23 mouse cellular contexts compared by ENCODE assay signal in the genomic region with DNA sequence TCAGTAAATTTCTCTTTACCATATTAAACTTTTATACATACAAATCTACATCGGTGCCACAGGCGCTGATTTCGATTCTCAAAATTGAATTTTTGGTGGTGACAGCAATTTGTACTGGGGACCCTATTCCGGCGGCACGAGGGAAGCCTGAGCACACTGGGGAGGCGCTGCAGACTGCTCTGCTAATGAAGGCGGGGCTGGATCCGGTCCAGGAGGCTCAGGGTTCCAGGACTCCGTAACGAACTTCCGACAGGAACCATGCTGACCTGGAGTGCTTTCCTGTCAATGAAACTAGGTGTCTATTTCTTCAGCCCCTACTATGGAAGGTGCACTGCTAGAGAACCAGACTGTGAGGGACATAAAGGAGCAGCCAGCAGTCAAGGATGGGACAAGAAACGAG. TPM values are rescaled to one million over a fixed set of nuclear protein-coding genes. Genes with fewer than 3 reads are reported as not detected.
DNase-seq lines count a peak whose midpoint lies in the region; ATAC-seq and TF ChIP-seq lines count a peak whose summit lies in the region.
"Had no signal": no experiment of that assay in that cellular context is flagged by ENCODE, and none has a peak within 500 bp of the region (broad histone marks: within the 10 kb centered on the region; RNA-seq: fewer than 3 reads in every experiment).

No protein-coding gene starts in this region.

- no peak overlapping the region for H3K27ac ChIP-seq in heart, embryonic 11.5 days (ENCODE audit: low read depth, low read length)
- peak overlapping the region; percentile 43; the same call in 1 of the 2 replicates for H3K27ac ChIP-seq in layer of hippocampus, adult 2 months
- H3K27ac ChIP-seq: embryonic facial prominence, embryonic 15.5 days; gastrocnemius, adult 2 months; liver, embryonic 15.5 days; macrophage; stomach, embryonic 15.5 days had no signal

- H3K9ac ChIP-seq in heart, embryonic 11.5 days (ENCODE audit: low read depth, low read length): no peak overlapping the region
- H3K9ac ChIP-seq: embryonic facial prominence, embryonic 15.5 days; liver, embryonic 15.5 days; stomach, embryonic 15.5 days had no signal

- no peaks in the 10 kb centered on the region for H3K36me3 ChIP-seq in heart, embryonic 11.5 days (ENCODE audit: control insufficient read depth, insufficient read depth, low read length)

- no peaks in the 10 kb centered on the region; the same call in 1 of the 2 replicates for H3K27me3 ChIP-seq in heart, embryonic 11.5 days (ENCODE audit: control insufficient read depth, insufficient read depth, low read length)
- H3K27me3 ChIP-seq: embryonic facial prominence, embryonic 15.5 days; liver, embryonic 15.5 days; stomach, embryonic 15.5 days had no signal

- 0 out of 2 replicates have a peak, but pooled peaks have one; percentile 16 for TF ChIP-seq CTCF in layer of hippocampus, adult 2 months (conservative IDR thresholded peaks at IDR 0.05)

- H3K9me3 ChIP-seq in heart, embryonic 11.5 days (replicated peaks; ENCODE audit: control insufficient read depth, low read length): no peaks in the 10 kb centered on the region
- H3K9me3 ChIP-seq: embryonic facial prominence, embryonic 15.5 days; limb, embryonic 10.5 days; liver, embryonic 15.5 days; stomach, embryonic 15.5 days had no signal

- WGBS in heart, embryonic 11.5 days (ENCODE audit: insufficient replicate concordance): 85% methylated on average over 13 of the region's 13 CpGs

- peak; percentile 48 for DNase-seq in cerebellum, adult 11-12 months
- DNase-seq in heart, adult 11 months: peak; percentile 91
- DNase-seq in layer of hippocampus, adult 2 months (ENCODE audit: low spot score in 2 of 2): no peak
- DNase-seq in layer of hippocampus, adult 9-10 months (ENCODE audit: low spot score): no peak
- DNase-seq in right cerebral cortex, postnatal 4 days: peak; percentile 48
- no peak for DNase-seq in right cerebral cortex, postnatal 10 days (ENCODE audit: low spot score in 2 of 2)
- DNase-seq: adrenal gland, postnatal 14 days; embryo, embryonic 11 days; gastrocnemius, adult 2 months; heart, postnatal 4 days; kidney, adult 2 months; kidney, postnatal 14 days; liver; thymus, adult 2 months; thymus, postnatal 4 days had no signal

- no peak overlapping the region for H3K4me2 ChIP-seq in heart, embryonic 11.5 days
- H3K4me2 ChIP-seq: embryonic facial prominence, embryonic 15.5 days; liver, embryonic 15.5 days; stomach, embryonic 15.5 days had no signal

- H3K4me3 ChIP-seq in heart, embryonic 11.5 days (ENCODE audit: low read depth, low read length): no peak overlapping the region
- peak overlapping the region; percentile 17; the same call in 1 of the 2 replicates for H3K4me3 ChIP-seq in layer of hippocampus, adult 2 months
- H3K4me3 ChIP-seq: embryonic facial prominence, embryonic 15.5 days; gastrocnemius, adult 2 months; liver, embryonic 15.5 days; stomach, embryonic 15.5 days had no signal

- H3K4me1 ChIP-seq in heart, embryonic 11.5 days (ENCODE audit: control insufficient read depth, insufficient read depth, low read length): peaks cover 11% of the 10 kb centered on the region

- no peak for ATAC-seq in cerebellum, adult (ENCODE audit: insufficient number of reproducible peaks, low FRiP score, low TSS enrichment)
- no peak for ATAC-seq in heart, embryonic 11.5 days (replicated peaks; ENCODE audit: insufficient number of reproducible peaks, low FRiP score, low TSS enrichment)
- ATAC-seq: forebrain, embryonic 14.5 days had no signal

RNA-seq across cellular contexts. Expression of a gene that starts 4.4 kb away (rescaled TPM):
- polyA plus RNA-seq in heart, embryonic 11.5 days (2014; fragmentation: Nextera tagmentation; extraction: Ambion mirVana): 363 and 374 TPM in 2 replicates
- 100 to 1,000 TPM; 182 to 220 TPM for total RNA-seq in layer of hippocampus, adult 2 months (2021)

RNA-seq across cellular contexts. Expression of a gene that starts 38.3 kb away (rescaled TPM):
- 0.15 and 0.26 TPM in 2 replicates for polyA plus RNA-seq in heart, embryonic 11.5 days (2014; fragmentation: Nextera tagmentation; extraction: Ambion mirVana)
- total RNA-seq in layer of hippocampus, adult 2 months (2021): under 1 TPM; 0.15 to 0.20 TPM
- polyA plus RNA-seq: limb, embryonic 10.5 days; macrophage had no signal

Comparison
In these comparisons a context has a peak if more than half of its experiments do, and no peak if none do; other contexts are left out.
1. DNase-seq: peak in cerebellum, adult 11-12 months (single experiment), heart, adult 11 months (single experiment) and right cerebral cortex, postnatal 4 days (single experiment); none in layer of hippocampus, adult 2 months (0 of 2), layer of hippocampus, adult 9-10 months (single experiment) and right cerebral cortex, postnatal 10 days (0 of 2).